Mouse (Mus musculus): Measurements from ENCODE around the gene Lsm7. TPM values are rescaled to one million over a fixed set of nuclear protein-coding genes. Genes with fewer than 3 reads are reported as not detected.

Gene Lsm7
- polyA plus RNA-seq (2015; fragmentation: Illumina TruSeq; extraction: RNeasy Lipid Tissue Mini Kit (QIAGEN cat#74804); ENCODE audit: low read depth, low replicate concordance): 197 TPM

DNA sequence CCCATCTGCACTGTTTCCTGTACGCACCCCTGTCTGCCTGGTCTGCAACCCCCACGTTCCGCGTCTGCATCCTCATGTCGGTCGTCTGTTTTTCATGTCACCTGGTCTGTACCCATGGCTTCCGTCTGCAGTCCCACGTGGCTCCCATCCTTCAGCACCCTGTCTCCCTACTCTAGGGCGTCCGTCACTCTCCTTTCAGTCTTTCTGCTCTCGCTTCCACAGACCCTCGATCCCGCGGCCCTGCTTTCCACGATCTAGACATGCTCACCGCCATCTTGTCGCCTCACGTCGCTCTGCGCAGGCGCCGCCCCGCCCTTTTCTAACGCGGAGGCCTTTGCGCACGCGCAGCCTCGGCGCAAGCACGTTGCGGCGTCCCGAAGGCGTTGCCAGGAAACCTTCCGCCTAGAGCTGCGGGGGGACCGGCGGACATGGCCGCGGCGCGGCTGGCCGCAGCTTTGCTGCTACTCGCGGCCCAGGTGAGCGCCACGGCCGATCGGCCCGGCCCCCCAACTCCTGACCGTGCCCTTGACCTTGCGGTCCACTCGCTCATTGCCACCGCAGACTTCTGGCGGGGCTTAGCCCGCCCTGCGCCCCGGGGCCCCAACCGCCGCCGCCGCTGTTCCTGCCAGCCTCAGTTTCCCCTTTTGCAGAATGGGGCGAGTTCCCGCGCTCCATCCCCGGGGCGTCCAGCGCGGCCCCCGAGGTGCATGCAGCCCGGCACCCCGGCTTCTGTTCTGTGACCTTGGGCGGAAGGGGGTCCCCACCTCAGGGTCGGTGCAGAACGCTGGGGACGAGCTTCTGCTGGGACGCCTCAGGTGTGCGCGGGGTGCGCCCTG, at the start of gene Lsm7, which contains the start of gene Sppl2b:
Gene Lsm7 (minus strand): TSS at position 297 of the 836 bp plus-strand sequence.
Gene Sppl2b (plus strand): TSS at position 363 of the 836 bp plus-strand sequence.

DNA sequence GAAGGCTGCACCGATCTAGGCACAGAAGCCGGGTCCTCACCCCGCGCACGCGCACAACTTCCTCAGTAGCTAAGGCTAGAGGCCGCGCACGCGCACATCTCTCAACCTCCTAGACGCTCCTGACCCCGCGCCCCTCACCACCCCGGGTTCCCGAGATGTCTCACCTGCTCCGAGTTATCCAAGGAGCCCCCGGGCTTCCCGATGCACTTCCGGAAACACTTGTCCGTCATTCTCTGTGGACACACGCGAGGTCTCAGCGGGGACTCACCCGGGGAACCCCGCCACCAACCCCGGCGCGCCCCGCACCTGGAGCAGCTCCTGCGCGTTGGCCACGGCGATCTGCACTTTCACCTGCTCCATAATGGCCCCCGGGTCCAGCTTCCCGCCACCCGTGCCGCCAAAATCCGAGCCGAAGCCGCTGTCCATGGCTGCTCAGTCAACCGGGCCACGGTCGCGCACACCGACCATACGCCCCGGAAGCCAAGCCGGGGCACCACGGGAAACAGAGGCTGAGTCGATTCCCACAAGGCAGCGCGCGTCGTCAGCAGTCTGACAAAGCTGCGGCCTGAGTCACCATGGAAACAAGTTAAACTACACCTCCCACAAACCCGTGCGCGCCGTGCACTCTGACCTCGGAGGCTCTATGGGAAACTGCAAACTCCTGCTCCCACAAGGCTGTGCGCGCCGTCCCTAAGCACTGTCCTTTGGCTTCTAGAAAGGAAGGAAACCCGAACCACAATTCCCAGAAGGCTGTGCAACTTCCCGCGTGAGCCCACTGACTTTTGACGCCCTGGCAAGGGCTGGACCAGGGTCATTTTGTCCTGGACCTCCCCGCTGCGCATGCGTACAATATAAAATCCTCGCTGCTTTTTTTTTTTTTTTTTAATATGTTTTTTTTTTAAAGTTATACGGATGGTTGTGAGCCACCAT, 45.6 kb upstream of the Lsm7 start, which contains the start of gene Timm13:
Gene Timm13 (minus strand): TSS at position 652 of the 930 bp plus-strand sequence.

DNA sequence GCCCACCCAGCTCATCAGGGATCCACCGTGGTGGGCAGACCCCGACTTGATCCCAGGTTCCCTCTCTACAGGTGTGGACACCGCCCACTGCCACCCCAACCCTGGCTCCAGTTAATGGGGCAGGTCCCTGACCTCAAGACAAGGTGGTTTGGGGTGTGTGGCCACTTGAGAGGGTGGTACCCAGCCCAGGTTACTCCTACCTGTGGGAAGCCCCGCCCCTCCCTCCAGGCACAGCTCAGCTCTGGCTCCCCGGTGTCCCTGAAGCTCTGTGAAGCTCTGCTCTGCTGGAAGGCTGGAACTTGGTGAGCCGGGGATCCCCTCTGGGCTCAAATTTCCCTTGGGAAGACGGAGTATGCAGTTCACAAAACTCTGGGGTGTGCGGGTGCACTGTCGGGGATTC, 16.6 kb upstream of the Lsm7 start, which contains the start of gene Tmprss9:
Gene Tmprss9 (plus strand): TSS at position 268 of the 400 bp plus-strand sequence.

DNA sequence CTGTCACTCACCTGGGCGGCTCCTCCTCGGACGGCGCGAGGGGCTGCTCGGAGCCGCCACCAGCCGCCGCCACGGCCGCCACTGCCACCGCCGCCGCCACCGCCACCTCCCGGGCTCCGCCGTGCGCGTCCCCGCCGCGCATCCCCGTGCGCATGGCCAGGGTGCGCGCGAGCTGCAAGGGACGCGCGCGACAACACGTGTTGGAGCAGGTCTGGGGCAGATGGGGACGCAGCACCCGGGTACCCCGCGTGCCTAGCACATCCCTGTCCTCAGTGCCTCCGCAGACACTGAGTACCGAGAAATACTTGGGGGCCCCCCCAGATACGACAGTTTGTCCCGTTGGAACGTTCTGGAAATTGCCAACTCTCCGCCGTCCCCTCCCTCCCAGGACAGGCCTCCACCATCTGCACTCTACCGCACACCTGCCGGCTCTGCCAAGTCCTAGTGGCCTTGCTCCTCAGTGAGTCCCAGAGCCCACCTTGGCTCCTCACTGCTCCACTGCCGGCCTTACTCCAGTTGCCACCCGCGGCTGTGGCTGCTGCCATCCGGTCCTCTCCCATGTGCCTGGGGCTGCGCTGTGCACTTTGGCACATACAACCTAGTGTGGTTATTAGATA, 11.0 kb downstream of the Lsm7 start, which contains the start of gene Lingo3:
Gene Lingo3 (minus strand): TSS at position 109 of the 617 bp plus-strand sequence.

DNA sequence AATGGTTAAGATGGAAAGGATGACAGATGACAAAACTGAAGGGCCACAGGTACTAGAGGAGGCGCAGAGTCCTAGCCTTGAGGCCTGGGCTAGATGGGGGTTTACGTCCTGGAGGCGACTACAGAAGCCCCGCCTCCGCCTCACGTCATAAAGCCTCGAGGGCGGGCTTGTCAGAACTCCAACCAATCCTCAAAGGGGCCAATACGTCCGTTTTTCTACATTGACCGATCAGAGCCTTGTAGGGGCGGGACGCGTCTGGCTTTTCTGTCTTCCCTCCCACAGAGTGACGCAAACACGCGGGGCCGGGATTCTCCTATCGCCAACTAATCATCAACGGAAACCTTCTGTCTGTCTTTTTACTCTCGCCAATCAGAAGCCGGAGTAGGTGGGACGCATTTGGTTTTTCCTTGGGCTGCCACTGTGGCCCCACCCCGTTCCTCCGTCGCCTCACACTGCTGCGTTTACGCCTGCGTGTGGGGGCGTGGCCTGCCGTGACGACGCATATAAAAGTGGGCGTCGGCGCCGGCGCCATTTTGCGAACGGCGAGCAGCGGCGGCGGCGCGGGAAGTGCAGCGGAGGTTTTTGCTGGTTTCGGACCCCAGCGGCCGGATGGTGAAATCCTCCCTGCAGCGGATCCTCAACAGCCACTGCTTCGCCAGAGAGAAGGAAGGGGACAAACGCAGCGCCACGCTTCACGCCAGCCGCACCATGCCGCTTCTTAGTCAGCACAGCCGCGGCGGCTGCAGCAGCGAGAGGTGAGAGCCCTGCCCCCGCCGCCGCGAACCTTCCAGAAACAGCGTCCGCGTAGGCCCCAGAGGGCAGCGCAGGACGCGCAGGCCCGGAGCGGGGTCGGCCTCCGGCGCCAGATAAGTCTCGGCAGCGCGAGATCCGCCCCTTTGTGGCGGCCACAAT, 28.6 kb downstream of the Lsm7 start, which contains the start of gene Oaz1:
Gene Oaz1 (plus strand): TSS at position 506 of the 912 bp plus-strand sequence.

DNA sequence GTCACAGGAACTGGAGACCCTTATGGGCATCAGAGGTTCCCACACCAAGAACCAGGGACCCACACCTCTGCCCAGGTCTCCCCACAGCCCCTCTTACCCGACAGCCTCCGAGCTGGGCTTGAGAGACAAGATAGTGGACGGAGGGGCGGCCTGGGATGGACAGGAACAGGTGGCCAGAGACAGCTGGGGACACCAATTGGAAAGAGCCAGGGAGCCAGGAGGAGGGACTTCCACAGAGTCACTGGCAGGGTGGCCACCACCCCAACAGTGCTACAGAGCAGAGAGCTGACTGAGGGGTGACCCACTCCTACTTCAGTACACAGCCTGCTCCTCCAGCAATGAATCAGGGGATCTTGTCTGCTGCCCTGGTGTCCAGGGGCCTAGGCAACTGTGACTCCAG, 41.6 kb downstream of the Lsm7 start, which contains the start of gene Jsrp1:
Gene Jsrp1 (minus strand): TSS at position 133 of the 400 bp plus-strand sequence.

DNA sequence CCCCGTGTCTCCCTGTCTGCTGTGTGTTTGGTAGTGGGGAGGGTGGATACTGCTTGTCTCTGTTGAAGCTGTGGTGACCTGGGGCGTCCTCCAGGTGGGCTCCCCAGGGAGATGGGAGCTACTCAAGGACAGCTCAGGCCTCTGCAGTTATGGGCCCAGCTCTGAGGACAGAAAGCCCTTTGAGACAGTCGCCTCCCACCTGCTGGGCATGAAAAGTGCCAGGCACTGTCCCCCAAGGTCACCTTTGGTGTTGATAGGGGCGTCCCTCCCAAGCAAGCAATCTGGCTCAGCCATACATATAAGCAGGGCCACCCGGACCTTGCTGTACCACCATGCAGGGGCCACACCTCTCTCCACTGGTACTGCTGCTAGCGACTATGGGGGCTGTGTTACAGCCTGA, 50.1 kb downstream of the Lsm7 start, which contains the start of gene Amh:
Gene Amh (plus strand): TSS at position 328 of the 400 bp plus-strand sequence.

Other genes starting within 250 kb of the Lsm7 start
- gene Gm49322, start 249.2 kb downstream of the Lsm7 start, polyA plus RNA-seq (2015; fragmentation: Illumina TruSeq; extraction: RNeasy Lipid Tissue Mini Kit (QIAGEN cat#74804); ENCODE audit: low read depth, low replicate concordance): 2.0 TPM
- 157 TPM for gene Csnk1g2, start 232.4 kb downstream of the Lsm7 start, polyA plus RNA-seq (2015; fragmentation: Illumina TruSeq; extraction: RNeasy Lipid Tissue Mini Kit (QIAGEN cat#74804); ENCODE audit: low read depth, low replicate concordance)
- 74.2 TPM for gene Btbd2, start 198.1 kb downstream of the Lsm7 start, polyA plus RNA-seq (2015; fragmentation: Illumina TruSeq; extraction: RNeasy Lipid Tissue Mini Kit (QIAGEN cat#74804); ENCODE audit: low read depth, low replicate concordance)
- 23.8 TPM for gene Mknk2, start 177.1 kb downstream of the Lsm7 start, polyA plus RNA-seq (2015; fragmentation: Illumina TruSeq; extraction: RNeasy Lipid Tissue Mini Kit (QIAGEN cat#74804); ENCODE audit: low read depth, low replicate concordance)
- 11.8 TPM for gene Mob3a, start 153.2 kb downstream of the Lsm7 start, polyA plus RNA-seq (2015; fragmentation: Illumina TruSeq; extraction: RNeasy Lipid Tissue Mini Kit (QIAGEN cat#74804); ENCODE audit: low read depth, low replicate concordance)
- 54.2 TPM for gene Izumo4, start 153.0 kb downstream of the Lsm7 start, polyA plus RNA-seq (2015; fragmentation: Illumina TruSeq; extraction: RNeasy Lipid Tissue Mini Kit (QIAGEN cat#74804); ENCODE audit: low read depth, low replicate concordance)
- 89.5 TPM for gene Ap3d1, start 112.9 kb downstream of the Lsm7 start, polyA plus RNA-seq (2015; fragmentation: Illumina TruSeq; extraction: RNeasy Lipid Tissue Mini Kit (QIAGEN cat#74804); ENCODE audit: low read depth, low replicate concordance)
- gene Dot1l, start 100.0 kb downstream of the Lsm7 start, polyA plus RNA-seq (2015; fragmentation: Illumina TruSeq; extraction: RNeasy Lipid Tissue Mini Kit (QIAGEN cat#74804); ENCODE audit: low read depth, low replicate concordance): 35.1 TPM
- gene Sf3a2, start 57.0 kb downstream of the Lsm7 start, polyA plus RNA-seq (2015; fragmentation: Illumina TruSeq; extraction: RNeasy Lipid Tissue Mini Kit (QIAGEN cat#74804); ENCODE audit: low read depth, low replicate concordance): 24.7 TPM
- gene Plekhj1, start 56.6 kb downstream of the Lsm7 start, polyA plus RNA-seq (2015; fragmentation: Illumina TruSeq; extraction: RNeasy Lipid Tissue Mini Kit (QIAGEN cat#74804); ENCODE audit: low read depth, low replicate concordance): 59.4 TPM
- 0.89 TPM for gene Amh, start 50.0 kb downstream of the Lsm7 start, polyA plus RNA-seq (2015; fragmentation: Illumina TruSeq; extraction: RNeasy Lipid Tissue Mini Kit (QIAGEN cat#74804); ENCODE audit: low read depth, low replicate concordance)
- gene Jsrp1, start 41.7 kb downstream of the Lsm7 start, polyA plus RNA-seq (2015; fragmentation: Illumina TruSeq; extraction: RNeasy Lipid Tissue Mini Kit (QIAGEN cat#74804); ENCODE audit: low read depth, low replicate concordance): 4.0 TPM
- gene Oaz1, start 28.6 kb downstream of the Lsm7 start, polyA plus RNA-seq (2015; fragmentation: Illumina TruSeq; extraction: RNeasy Lipid Tissue Mini Kit (QIAGEN cat#74804); ENCODE audit: low read depth, low replicate concordance): 912 TPM
- gene Lingo3, start 11.2 kb downstream of the Lsm7 start, polyA plus RNA-seq (2015; fragmentation: Illumina TruSeq; extraction: RNeasy Lipid Tissue Mini Kit (QIAGEN cat#74804); ENCODE audit: low read depth, low replicate concordance): 20.1 TPM
- 38.1 TPM for gene Sppl2b, start 66 bp upstream of the Lsm7 start, polyA plus RNA-seq (2015; fragmentation: Illumina TruSeq; extraction: RNeasy Lipid Tissue Mini Kit (QIAGEN cat#74804); ENCODE audit: low read depth, low replicate concordance)
- gene Tmprss9, start 16.6 kb upstream of the Lsm7 start, polyA plus RNA-seq (2015; fragmentation: Illumina TruSeq; extraction: RNeasy Lipid Tissue Mini Kit (QIAGEN cat#74804); ENCODE audit: low read depth, low replicate concordance): 0.33 TPM
- gene Timm13, start 45.8 kb upstream of the Lsm7 start, polyA plus RNA-seq (2015; fragmentation: Illumina TruSeq; extraction: RNeasy Lipid Tissue Mini Kit (QIAGEN cat#74804); ENCODE audit: low read depth, low replicate concordance): 182 TPM
- 15.5 TPM for gene Lmnb2, start 63.0 kb upstream of the Lsm7 start, polyA plus RNA-seq (2015; fragmentation: Illumina TruSeq; extraction: RNeasy Lipid Tissue Mini Kit (QIAGEN cat#74804); ENCODE audit: low read depth, low replicate concordance)
- gene Gadd45b, start 74.9 kb upstream of the Lsm7 start, polyA plus RNA-seq (2015; fragmentation: Illumina TruSeq; extraction: RNeasy Lipid Tissue Mini Kit (QIAGEN cat#74804); ENCODE audit: low read depth, low replicate concordance): 15.9 TPM
- 167 TPM for gene Gng7, start 159.7 kb upstream of the Lsm7 start, polyA plus RNA-seq (2015; fragmentation: Illumina TruSeq; extraction: RNeasy Lipid Tissue Mini Kit (QIAGEN cat#74804); ENCODE audit: low read depth, low replicate concordance)
- 90.3 TPM for gene Diras1, start 170.5 kb upstream of the Lsm7 start, polyA plus RNA-seq (2015; fragmentation: Illumina TruSeq; extraction: RNeasy Lipid Tissue Mini Kit (QIAGEN cat#74804); ENCODE audit: low read depth, low replicate concordance)
- 48.1 TPM for gene Slc39a3, start 182.2 kb upstream of the Lsm7 start, polyA plus RNA-seq (2015; fragmentation: Illumina TruSeq; extraction: RNeasy Lipid Tissue Mini Kit (QIAGEN cat#74804); ENCODE audit: low read depth, low replicate concordance)
- 171 TPM for gene Sgta, start 205.0 kb upstream of the Lsm7 start, polyA plus RNA-seq (2015; fragmentation: Illumina TruSeq; extraction: RNeasy Lipid Tissue Mini Kit (QIAGEN cat#74804); ENCODE audit: low read depth, low replicate concordance)
- 39.4 TPM for gene Thop1, start 214.8 kb upstream of the Lsm7 start, polyA plus RNA-seq (2015; fragmentation: Illumina TruSeq; extraction: RNeasy Lipid Tissue Mini Kit (QIAGEN cat#74804); ENCODE audit: low read depth, low replicate concordance)
- gene Creb3l3, start 243.7 kb upstream of the Lsm7 start, polyA plus RNA-seq (2015; fragmentation: Illumina TruSeq; extraction: RNeasy Lipid Tissue Mini Kit (QIAGEN cat#74804); ENCODE audit: low read depth, low replicate concordance): 0.51 TPM